Mouse (Mus musculus) intestine, postnatal 0 days (tissue): ENCODE measurements at regions not wholly inside any gene's neighbourhood (a gene's known extent, or its start where the extent isn't known, plus 50 kb on each side); places are given as distances from the start of the nearest gene placed in this dataset.

ENCODE experiments used
- ATAC-seq: fragments of 200-750 bp; cut with Nextera tagmentation; 2 replicates; pipeline ENCODE4 v1.8.0; 2017; ENCODE audit warnings: mild to moderate bottlenecking, moderate TSS enrichment, moderate library complexity
- H3K27ac ChIP-seq: fragments of 300-500 bp; sonication (generic); 2 replicates; pipeline ENCODE4 v1.5.1; 2014; ENCODE audit warnings: mild to moderate bottlenecking, low read depth, low read length, moderate library complexity
- H3K27me3 ChIP-seq: fragments of 300-500 bp; sonication (generic); replicated peaks from 2 replicates; pipeline ENCODE4 v1.6.1; 2014; ENCODE audit warnings: low read length, mixed read lengths; ENCODE audit not compliant: control insufficient read depth, insufficient read depth
- H3K36me3 ChIP-seq: fragments of 300-500 bp; sonication (generic); 2 replicates; pipeline ENCODE4 v1.6.1; 2014; ENCODE audit warnings: mild to moderate bottlenecking, moderate library complexity; ENCODE audit not compliant: control insufficient read depth, insufficient read depth
- H3K4me1 ChIP-seq: fragments of 300-500 bp; sonication (generic); replicated peaks from 2 replicates; pipeline ENCODE4 v1.6.1; 2014; ENCODE audit warnings: antibody characterized with exemption, low read length, mixed read lengths; ENCODE audit not compliant: control insufficient read depth, insufficient read depth
- H3K4me2 ChIP-seq: fragments of 300-500 bp; sonication (generic); replicated peaks from 2 replicates; pipeline ENCODE4 v1.6.1; 2014; ENCODE audit warnings: low read depth, mild to moderate bottlenecking, moderate library complexity
- H3K4me3 ChIP-seq: fragments of 300-500 bp; sonication (generic); 2 replicates; pipeline ENCODE4 v1.5.1; 2014; ENCODE audit warnings: low read depth, low read length
- H3K9ac ChIP-seq: fragments of 300-500 bp; sonication (generic); 2 replicates; pipeline ENCODE4 v1.6.1; 2014; ENCODE audit warnings: mild to moderate bottlenecking, low read depth, low read length
- H3K9me3 ChIP-seq: fragments of 300-500 bp; sonication (generic); 2 replicates; pipeline ENCODE4 v1.6.1; 2016; ENCODE audit warnings: mixed run types; ENCODE audit not compliant: control insufficient read depth
- CTCF ChIP-seq: sonication (generic); IDR thresholded peaks from 2 replicates; pipeline ENCODE4 v1.5.1; 2016; ENCODE audit warnings: low read depth, mild to moderate bottlenecking, control low read depth, antibody characterized with exemption, moderate library complexity
- WGBS: fragments of 180-500 bp; shearing (Covaris S2); extraction: QIAGEN DNeasy Blood & Tissue Kit; methylation state at CpG from one replicate; pipeline ENCODE4 v1.1.7; 2014; 5-methylcytosine and 5-hydroxymethylcytosine counted together

- no peaks in the 10 kb centered on the region for H3K36me3 ChIP-seq
- no peak overlapping the region for H3K4me3 ChIP-seq
- WGBS = 77% methylated on average over 6 of the region's 6 CpGs
- no peaks in the 10 kb centered on the region for H3K27me3 ChIP-seq
- no peak overlapping the region for H3K4me2 ChIP-seq
- no peak for ATAC-seq
- H3K4me1 ChIP-seq = no peaks in the 10 kb centered on the region
- TF ChIP-seq CTCF = no peak
- H3K9me3 ChIP-seq = no peaks in the 10 kb centered on the region
- H3K27ac ChIP-seq = no peak overlapping the region
- H3K9ac ChIP-seq = no peak overlapping the region
Observed at GRCm38 (mm10) chrX:11729992-11730391, 402.4 kb downstream of the H2al1j start.

GRCm38 (mm10) chrX:11732371-11732770 lies 404.7 kb downstream of the H2al1j start:
- H3K9me3 ChIP-seq = no peaks in the 10 kb centered on the region
- no peaks in the 10 kb centered on the region for H3K36me3 ChIP-seq
- H3K4me1 ChIP-seq = no peaks in the 10 kb centered on the region
- ATAC-seq = no peak
- no peak overlapping the region for H3K4me2 ChIP-seq
- no peaks in the 10 kb centered on the region for H3K27me3 ChIP-seq
- no peak for TF ChIP-seq CTCF
- WGBS = 94% methylated on average over 2 of the region's 2 CpGs
- H3K27ac ChIP-seq = no peak overlapping the region
- no peak overlapping the region for H3K4me3 ChIP-seq
- no peak overlapping the region for H3K9ac ChIP-seq

- H3K36me3 ChIP-seq = no peaks in the 10 kb centered on the region
- H3K27me3 ChIP-seq = no peaks in the 10 kb centered on the region
- no peak overlapping the region for H3K27ac ChIP-seq
- H3K4me2 ChIP-seq = no peak overlapping the region
- ATAC-seq = no peak
- H3K9ac ChIP-seq = no peak overlapping the region
- H3K4me1 ChIP-seq = no peaks in the 10 kb centered on the region
- 42% methylated on average over 27 of the region's 27 CpGs for WGBS
- no peaks in the 10 kb centered on the region for H3K9me3 ChIP-seq
- H3K4me3 ChIP-seq = no peak overlapping the region
- TF ChIP-seq CTCF = no peak
Observed at GRCm38 (mm10) chrX:11734505-11735435, 407.1 kb downstream of the H2al1j start.

GRCm38 (mm10) chrX:11735516-11736170 lies 408.0 kb downstream of the H2al1j start:
- no peak overlapping the region; the same call in 1 of the 2 replicates for H3K27ac ChIP-seq
- H3K4me3 ChIP-seq = no peak overlapping the region
- no peaks in the 10 kb centered on the region for H3K27me3 ChIP-seq
- 0 out of 2 replicates have a peak overlapping the region, but pooled peaks have one; percentile 6 for H3K4me2 ChIP-seq
- 33% methylated on average over 17 of the region's 17 CpGs for WGBS
- H3K9ac ChIP-seq = no peak overlapping the region
- H3K4me1 ChIP-seq = no peaks in the 10 kb centered on the region
- no peaks in the 10 kb centered on the region for H3K9me3 ChIP-seq
- TF ChIP-seq CTCF = no peak
- no peaks in the 10 kb centered on the region for H3K36me3 ChIP-seq
- no peak for ATAC-seq

- H3K27ac ChIP-seq = no peak overlapping the region
- TF ChIP-seq CTCF = no peak
- ATAC-seq = no peak
- no peak overlapping the region for H3K9ac ChIP-seq
- WGBS = 76% methylated on average over 3 of the region's 3 CpGs
- H3K4me1 ChIP-seq = no peaks in the 10 kb centered on the region
- H3K4me2 ChIP-seq = no peak overlapping the region
- H3K9me3 ChIP-seq = no peaks in the 10 kb centered on the region
- H3K36me3 ChIP-seq = no peaks in the 10 kb centered on the region
- H3K27me3 ChIP-seq = no peaks in the 10 kb centered on the region
- no peak overlapping the region for H3K4me3 ChIP-seq
Observed at GRCm38 (mm10) chrX:11736481-11736880, 408.9 kb downstream of the H2al1j start.

GRCm38 (mm10) chrX:11739565-11739964 lies 411.9 kb downstream of the H2al1j start:
- H3K4me3 ChIP-seq = no peak overlapping the region

More at GRCm38 (mm10) chrX:11739565-11739964, 411.9 kb downstream of the H2al1j start:
- Histone ChIP-seq H3K27me3 (no peaks in the 10 kb centered on the region), H3K9ac (no peak overlapping the region), H3K4me1 (no peaks in the 10 kb centered on the region), H3K9me3 (no peaks in the 10 kb centered on the region), H3K4me2 (no peak overlapping the region), H3K27ac (no peak overlapping the region), H3K36me3 (no peaks in the 10 kb centered on the region)
- WGBS = 65% methylated on average over 7 of the region's 7 CpGs
- ATAC-seq = no peak
- no peak for TF ChIP-seq CTCF
